Mouse (Mus musculus) hindbrain, embryonic 16.5 days (tissue): ENCODE measurements at regions not wholly inside any gene's neighbourhood (a gene's known extent, or its start where the extent isn't known, plus 50 kb on each side); places are given as distances from the start of the nearest gene placed in this dataset.
"Not testable (repeated sequence)": the region's sequence is repeated elsewhere in the genome, so short reads cannot be mapped to it uniquely, and the experiment has no call there.

Experiments used
- ATAC-seq: fragments of 200-750 bp; cut with Nextera tagmentation; 2 replicates; pipeline ENCODE4 v1.8.0; 2017; ENCODE audit warnings: moderate TSS enrichment, moderate library complexity
- H3K27ac ChIP-seq: fragments of 300-500 bp; sonication (generic); 2 replicates; pipeline ENCODE4 v1.5.1; 2014; ENCODE audit warnings: low read depth, mild to moderate bottlenecking, control low read depth, low read length, moderate library complexity
- H3K27me3 ChIP-seq: fragments of 300-500 bp; sonication (generic); replicated peaks from 2 replicates; pipeline ENCODE4 v1.6.1; 2014; ENCODE audit warnings: low read length; ENCODE audit not compliant: control insufficient read depth, insufficient read depth
- H3K36me3 ChIP-seq: fragments of 300-500 bp; sonication (generic); 2 replicates; pipeline ENCODE4 v1.6.1; 2014; ENCODE audit warnings: mild to moderate bottlenecking, low read length, moderate library complexity, mixed read lengths; ENCODE audit not compliant: control insufficient read depth, insufficient read depth
- H3K4me1 ChIP-seq: fragments of 300-500 bp; sonication (generic); 2 replicates; pipeline ENCODE4 v1.6.1; 2014; ENCODE audit warnings: low read depth, low read length; ENCODE audit not compliant: control insufficient read depth, insufficient read depth
- H3K4me2 ChIP-seq: fragments of 300-500 bp; sonication (generic); 2 replicates; pipeline ENCODE4 v1.6.1; 2014; ENCODE audit warnings: mild to moderate bottlenecking, low read length, control low read depth, moderate library complexity
- H3K4me3 ChIP-seq: fragments of 300-500 bp; sonication (generic); 2 replicates; pipeline ENCODE4 v1.5.1; 2014; ENCODE audit warnings: mild to moderate bottlenecking, low read length, control low read depth, moderate library complexity
- H3K9ac ChIP-seq: fragments of 300-500 bp; sonication (generic); 2 replicates; pipeline ENCODE4 v1.6.1; 2014; ENCODE audit warnings: low read depth, mild to moderate bottlenecking, control low read depth, low read length, moderate library complexity
- H3K9me3 ChIP-seq: fragments of 300-500 bp; sonication (generic); 2 replicates; pipeline ENCODE4 v1.6.1; 2014; ENCODE audit warnings: mild to moderate bottlenecking, low read length, moderate library complexity; ENCODE audit not compliant: control insufficient read depth
- WGBS: fragments of 180-500 bp; shearing (Covaris S2); extraction: QIAGEN DNeasy Blood & Tissue Kit; methylation state at CpG from one replicate; pipeline ENCODE4 v1.1.7; 2014; 5-methylcytosine and 5-hydroxymethylcytosine counted together

DNA sequence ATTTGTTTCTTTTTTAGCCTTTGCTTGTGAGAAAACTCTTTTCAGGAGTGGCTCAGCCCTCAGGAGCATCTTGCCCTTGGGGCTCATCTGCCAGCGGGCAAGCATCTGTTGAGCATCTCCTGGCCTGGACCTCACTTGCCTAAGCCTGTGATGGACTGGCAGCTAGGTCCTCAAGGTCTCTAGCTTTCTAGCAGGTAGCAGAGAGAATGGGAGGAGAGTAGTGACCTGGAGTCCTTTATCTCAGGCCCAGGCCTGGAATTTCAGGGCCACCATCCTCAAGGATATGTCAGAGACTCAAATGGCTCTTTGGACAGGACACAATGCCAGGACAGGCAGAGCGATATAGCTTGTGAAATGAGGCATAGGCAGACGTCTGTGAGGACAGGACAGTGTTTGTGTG is 59.3 kb upstream of the Klf13 start:
- H3K4me3 ChIP-seq = no peak overlapping the region
- no peaks in the 10 kb centered on the region for H3K4me1 ChIP-seq
- no peaks in the 10 kb centered on the region for H3K36me3 ChIP-seq
- no peak overlapping the region for H3K27ac ChIP-seq
- no peak for ATAC-seq
- H3K27me3 ChIP-seq = no peaks in the 10 kb centered on the region
- WGBS = 75% methylated on average over 3 of the region's 3 CpGs
- H3K4me2 ChIP-seq = no peak overlapping the region
- no peaks in the 10 kb centered on the region for H3K9me3 ChIP-seq
- no peak overlapping the region for H3K9ac ChIP-seq

DNA sequence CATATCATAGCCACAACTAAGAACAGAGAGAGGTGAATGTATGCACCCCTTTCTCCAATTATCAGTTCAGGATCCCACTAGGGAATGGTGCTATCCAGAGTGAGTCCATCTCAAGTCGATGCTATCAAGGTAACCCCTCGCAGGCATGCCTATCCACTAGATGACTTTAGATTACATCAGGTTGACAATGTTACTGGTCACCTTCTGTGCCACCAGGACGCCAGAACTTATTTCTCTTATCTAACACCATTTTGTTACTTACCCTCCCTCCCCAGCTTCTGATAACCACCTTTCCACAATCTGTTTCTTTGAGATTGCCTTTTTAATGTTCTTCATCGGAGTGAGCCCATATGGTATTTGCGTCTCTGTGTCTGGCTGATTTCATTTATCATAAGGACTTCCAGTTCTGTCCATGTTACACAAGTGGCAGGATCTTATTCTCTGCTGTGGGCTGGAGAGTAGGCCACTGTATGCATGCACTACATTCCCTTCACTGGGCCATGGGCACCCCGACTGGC is 57.9 kb upstream of the Klf13 start:
- Histone ChIP-seq H3K4me2 (no peak overlapping the region), H3K36me3 (no peaks in the 10 kb centered on the region), H3K27me3 (no peaks in the 10 kb centered on the region), H3K27ac (no peak overlapping the region), H3K4me1 (no peaks in the 10 kb centered on the region), H3K9me3 (no peaks in the 10 kb centered on the region), H3K9ac (no peak overlapping the region), H3K4me3 (no peak overlapping the region)
- ATAC-seq = no peak
- 91% methylated on average over 6 of the region's 6 CpGs for WGBS

DNA sequence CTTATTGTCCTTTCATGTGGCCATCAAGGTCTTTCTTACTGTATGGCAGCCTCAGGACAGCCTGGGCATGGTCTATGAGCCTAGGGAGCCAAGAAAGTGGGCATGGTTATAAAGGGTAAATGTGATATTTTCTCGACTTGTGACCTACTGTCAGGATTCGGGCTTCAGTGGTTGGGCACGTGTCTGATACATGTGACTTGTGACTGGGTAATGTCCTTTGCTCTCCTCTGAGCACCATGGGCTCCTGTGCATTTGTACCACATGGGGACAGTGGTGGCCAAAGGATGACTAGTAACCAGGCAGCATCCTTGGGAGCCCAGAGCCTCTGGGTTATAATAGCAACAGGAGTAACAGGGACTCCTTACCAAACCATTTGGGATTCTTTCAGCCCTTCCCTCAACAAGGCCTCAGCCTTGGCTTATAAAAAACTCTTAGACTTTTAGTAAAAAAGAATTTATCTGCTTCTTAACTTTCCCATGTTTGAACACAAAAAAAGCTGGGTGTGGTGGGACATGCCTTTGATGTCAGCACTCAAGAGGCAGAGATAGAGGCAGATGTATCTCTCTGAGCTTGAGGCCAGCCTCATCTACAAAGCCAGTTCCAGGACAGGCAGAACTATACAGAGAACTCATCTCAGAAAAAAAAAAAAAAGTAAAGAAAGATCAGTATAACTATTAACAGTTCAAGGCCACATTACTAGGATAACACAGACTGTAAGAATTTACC is 56.7 kb upstream of the Klf13 start:
- no peak overlapping the region for H3K27ac ChIP-seq
- ATAC-seq = no peak
- H3K4me3 ChIP-seq = no peak overlapping the region
- no peaks in the 10 kb centered on the region for H3K36me3 ChIP-seq
- no peaks in the 10 kb centered on the region for H3K9me3 ChIP-seq
- no peaks in the 10 kb centered on the region for H3K27me3 ChIP-seq
- WGBS = 98% methylated on average over 3 of the region's 3 CpGs
- no peaks in the 10 kb centered on the region for H3K4me1 ChIP-seq
- H3K4me2 ChIP-seq = no peak overlapping the region
- H3K9ac ChIP-seq = no peak overlapping the region

DNA sequence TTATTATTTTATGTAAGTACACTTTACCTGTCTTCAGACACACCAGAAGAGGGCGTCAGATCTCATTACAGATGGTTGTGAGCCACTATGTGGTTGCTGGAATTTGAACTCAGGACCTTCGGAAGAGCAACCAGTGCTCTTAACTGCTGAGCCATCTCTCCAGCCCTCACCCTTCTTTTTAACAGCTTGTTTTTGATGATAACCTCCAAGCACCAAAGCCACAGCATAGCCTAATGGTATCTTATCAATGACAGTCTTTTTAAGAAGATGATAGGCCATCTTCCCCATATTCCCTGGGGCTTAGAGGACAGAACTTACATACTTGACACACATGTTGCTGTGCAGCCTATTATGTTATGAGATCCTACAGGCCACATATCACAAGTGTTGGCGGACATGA is 56.1 kb upstream of the Klf13 start:
- not testable (repeated sequence) for H3K4me3 ChIP-seq, H3K9me3 ChIP-seq, H3K4me1 ChIP-seq, H3K36me3 ChIP-seq, H3K27me3 ChIP-seq, H3K27ac ChIP-seq, ATAC-seq, H3K9ac ChIP-seq, H3K4me2 ChIP-seq
- WGBS = 75% methylated on average over 3 of the region's 3 CpGs

DNA sequence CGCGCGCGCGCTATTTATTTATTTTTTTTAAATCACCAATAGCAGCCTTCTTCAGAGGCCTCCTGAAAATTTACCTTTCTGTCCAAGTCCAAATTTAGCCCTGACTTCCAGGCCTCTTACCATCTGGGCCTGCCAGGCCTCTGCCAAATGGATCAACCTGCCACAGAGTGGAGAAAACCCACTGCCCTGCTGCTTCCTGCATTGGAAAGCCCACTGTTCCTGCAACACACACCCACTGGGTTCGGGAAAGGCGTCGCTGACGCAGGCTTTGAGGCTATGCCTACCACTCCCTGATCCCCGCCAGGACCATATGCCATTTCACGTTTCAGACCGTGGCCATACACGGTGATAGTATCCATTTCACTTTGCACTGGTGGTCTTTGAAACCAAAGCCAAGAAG is 53.4 kb upstream of the Klf13 start:
- H3K4me1 ChIP-seq = peaks cover 2% of the 10 kb centered on the region; the same call in 1 of the 2 replicates
- H3K9me3 ChIP-seq = no peaks in the 10 kb centered on the region
- H3K4me3 ChIP-seq = no peak overlapping the region
- H3K9ac ChIP-seq = no peak overlapping the region
- no peak overlapping the region for H3K27ac ChIP-seq
- no peak overlapping the region for H3K4me2 ChIP-seq
- H3K36me3 ChIP-seq = no peaks in the 10 kb centered on the region
- ATAC-seq = peak; percentile 5; the same call in 1 of the 2 replicates
- 92% methylated on average over 13 of the region's 13 CpGs for WGBS
- H3K27me3 ChIP-seq = no peaks in the 10 kb centered on the region

DNA sequence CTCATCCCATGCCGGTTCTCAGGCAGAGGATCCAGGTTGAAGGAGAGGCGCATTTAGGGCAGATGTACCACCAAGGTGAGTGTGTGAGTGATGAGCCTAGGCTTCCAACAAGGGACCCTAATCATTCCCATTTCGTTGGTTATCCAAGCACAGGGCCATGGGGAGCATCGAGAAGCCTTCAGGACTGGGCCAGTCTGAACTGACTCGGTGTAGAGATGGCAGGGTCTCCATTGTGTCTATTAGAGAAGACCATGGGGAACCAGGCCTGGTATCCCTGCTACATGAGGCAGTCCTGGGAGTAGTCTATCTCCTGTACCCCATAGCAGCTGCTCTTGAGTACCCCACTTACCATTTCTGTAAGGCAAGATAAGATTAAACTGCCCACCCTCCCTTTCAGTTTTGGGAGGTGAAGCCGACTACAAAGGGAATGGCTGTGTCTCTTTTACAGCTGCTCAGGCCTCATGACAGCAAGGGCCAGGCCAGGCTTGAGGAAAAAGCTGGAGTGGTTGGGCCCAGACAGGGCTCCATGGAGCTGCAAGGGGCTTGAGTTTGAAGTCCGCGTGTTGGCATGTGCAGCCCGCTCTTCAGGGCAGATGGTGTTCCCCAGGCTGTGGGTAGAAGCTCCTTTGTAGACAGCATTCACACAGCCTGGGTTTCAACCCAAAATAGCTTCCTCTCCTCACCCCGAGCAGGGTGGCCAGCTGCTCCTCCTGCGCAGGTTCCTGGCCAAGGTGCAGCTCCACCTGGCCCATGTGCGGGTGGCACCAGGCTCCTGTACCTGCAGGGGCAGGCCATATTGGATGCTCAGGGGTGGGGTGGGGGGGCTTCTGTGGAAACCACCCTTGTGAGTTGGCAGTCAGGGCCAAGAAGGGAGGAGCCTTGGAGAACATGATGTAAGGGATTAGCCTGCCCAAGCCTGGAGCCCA is 52.6 kb upstream of the Klf13 start:
- WGBS = 92% methylated on average over 12 of the region's 12 CpGs
- Histone ChIP-seq H3K9ac (no peak overlapping the region), H3K4me1 (peaks cover 10% of the 10 kb centered on the region), H3K4me3 (no peak overlapping the region), H3K27ac (peak overlapping the region; percentile 3; the same call in 1 of the 2 replicates), H3K4me2 (no peak overlapping the region), H3K36me3 (no peaks in the 10 kb centered on the region), H3K27me3 (no peaks in the 10 kb centered on the region), H3K9me3 (no peaks in the 10 kb centered on the region)
- peak; percentile 72 for ATAC-seq

DNA sequence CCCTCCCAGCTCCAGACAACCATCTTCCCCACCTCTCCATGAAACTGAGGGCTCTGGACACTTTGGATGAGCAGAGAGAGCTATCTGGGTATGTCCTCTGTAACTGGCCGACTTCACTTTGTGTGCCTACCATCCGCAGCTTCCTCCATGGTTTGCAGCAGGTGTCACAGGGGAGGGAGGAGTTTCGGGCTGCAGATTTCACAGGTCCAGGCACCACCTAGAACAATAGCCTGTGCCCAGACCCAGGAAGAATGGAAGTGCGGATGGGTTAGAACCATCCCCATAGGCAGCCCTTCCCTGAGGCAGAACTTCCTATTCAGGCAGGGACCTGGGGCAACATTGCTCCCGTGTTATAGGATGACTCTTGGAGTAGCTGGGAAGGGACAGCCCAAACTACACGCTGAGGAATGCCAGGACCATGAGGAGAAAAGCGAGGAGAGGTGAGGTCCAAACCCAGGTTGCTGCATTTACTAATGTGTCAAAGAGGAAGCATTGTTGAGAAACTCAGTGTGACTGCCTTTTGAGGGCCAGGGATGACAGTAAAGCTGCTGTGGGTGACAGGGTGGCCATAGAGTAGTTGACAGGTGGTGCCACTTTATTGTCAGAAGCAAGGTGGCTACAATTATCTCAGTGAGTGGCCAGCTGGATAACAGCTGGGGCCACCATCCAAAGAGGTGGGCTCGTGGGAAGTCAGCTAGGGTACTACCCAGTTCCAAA is 51.8 kb upstream of the Klf13 start:
- Histone ChIP-seq H3K9me3 (no peaks in the 10 kb centered on the region), H3K9ac (no peak overlapping the region), H3K27me3 (no peaks in the 10 kb centered on the region), H3K4me1 (peaks cover 14% of the 10 kb centered on the region), H3K27ac (no peak overlapping the region), H3K4me3 (no peak overlapping the region), H3K36me3 (no peaks in the 10 kb centered on the region), H3K4me2 (no peak overlapping the region)
- 80% methylated on average over 8 of the region's 8 CpGs for WGBS
- ATAC-seq = no peak

DNA sequence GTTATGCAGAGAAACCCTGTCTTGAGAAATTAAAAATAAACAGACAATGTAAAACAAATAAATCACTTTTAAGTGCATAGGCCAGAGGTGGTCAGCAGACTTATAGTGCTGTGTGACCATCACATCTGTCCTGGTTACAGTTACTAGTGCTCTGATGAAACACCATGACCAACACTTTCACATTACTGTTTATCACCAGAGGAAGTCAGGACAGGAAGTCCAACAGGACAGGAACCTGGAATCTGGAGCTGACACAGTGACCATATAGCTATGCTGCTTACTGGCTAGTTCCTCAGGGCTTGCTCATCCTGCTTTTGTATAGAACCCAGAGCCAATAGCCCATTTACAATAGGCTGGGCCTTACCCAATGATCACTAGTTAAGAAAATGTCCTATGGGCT is 51.0 kb upstream of the Klf13 start:
- H3K27ac ChIP-seq = no peak overlapping the region
- H3K4me2 ChIP-seq = no peak overlapping the region
- no peak overlapping the region for H3K4me3 ChIP-seq
- ATAC-seq = no peak
- no peaks in the 10 kb centered on the region for H3K9me3 ChIP-seq
- no peaks in the 10 kb centered on the region for H3K27me3 ChIP-seq
- H3K4me1 ChIP-seq = peaks cover 14% of the 10 kb centered on the region
- no peak overlapping the region for H3K9ac ChIP-seq
- H3K36me3 ChIP-seq = no peaks in the 10 kb centered on the region
